Mouse (Mus musculus): ENCODE data around the gene Gm10803.
"Not testable (repeated sequence)": the region's sequence is repeated elsewhere in the genome, so short reads cannot be mapped to it uniquely, and the experiment has no call there.

Gene Gm10803

GRCm38 (mm10) chr2:93560268-93560667 lies at the start of gene Gm10803:
Gene Gm10803, plus strand, starts transcription at chr2:93560568.
- DNase-seq (ENCODE audit: low spot score): not testable (repeated sequence)

- no peak for DNase-seq (ENCODE audit: low spot score)
These were observed 49.5 kb upstream of the Gm10803 start for GRCm38 (mm10) chr2:93510839-93511238.

GRCm38 (mm10) chr2:93512130-93512529 lies 48.2 kb upstream of the Gm10803 start:
- DNase-seq (ENCODE audit: low spot score): no peak

- DNase-seq (ENCODE audit: low spot score): no peak
These were observed 45.1 kb upstream of the Gm10803 start for GRCm38 (mm10) chr2:93515246-93515645.

DNA sequence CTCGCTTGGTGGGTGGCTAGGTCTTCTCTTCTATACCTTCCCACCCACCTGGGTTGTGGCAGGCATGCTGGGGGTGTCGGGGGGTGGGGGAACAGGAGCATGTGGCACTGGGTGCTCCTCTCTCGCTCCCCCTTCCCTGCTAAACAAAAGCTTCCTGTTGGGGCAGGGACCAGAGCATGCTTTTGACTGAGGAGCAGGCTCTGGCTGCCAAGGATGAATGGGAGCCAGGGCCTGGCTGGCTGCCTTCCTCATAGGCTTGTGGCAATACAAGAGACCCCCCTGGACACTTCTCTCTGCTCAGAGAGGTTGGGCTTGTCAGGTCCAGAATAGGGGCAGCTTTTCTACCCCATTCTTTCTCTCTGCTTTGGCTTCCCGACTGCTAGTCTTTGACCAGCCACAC lies 39.3 kb upstream of the Gm10803 start:
- DNase-seq (ENCODE audit: low spot score): no peak

GRCm38 (mm10) chr2:93521571-93521970 lies 38.8 kb upstream of the Gm10803 start:
- DNase-seq (ENCODE audit: low spot score): no peak

GRCm38 (mm10) chr2:93522005-93522404 lies 38.4 kb upstream of the Gm10803 start:
- no peak for DNase-seq (ENCODE audit: low spot score)

GRCm38 (mm10) chr2:93525033-93525762 lies 35.2 kb upstream of the Gm10803 start:
- no peak for DNase-seq (ENCODE audit: low spot score)

GRCm38 (mm10) chr2:93529602-93530001 lies 30.8 kb upstream of the Gm10803 start:
- DNase-seq (ENCODE audit: low spot score): no peak

DNA sequence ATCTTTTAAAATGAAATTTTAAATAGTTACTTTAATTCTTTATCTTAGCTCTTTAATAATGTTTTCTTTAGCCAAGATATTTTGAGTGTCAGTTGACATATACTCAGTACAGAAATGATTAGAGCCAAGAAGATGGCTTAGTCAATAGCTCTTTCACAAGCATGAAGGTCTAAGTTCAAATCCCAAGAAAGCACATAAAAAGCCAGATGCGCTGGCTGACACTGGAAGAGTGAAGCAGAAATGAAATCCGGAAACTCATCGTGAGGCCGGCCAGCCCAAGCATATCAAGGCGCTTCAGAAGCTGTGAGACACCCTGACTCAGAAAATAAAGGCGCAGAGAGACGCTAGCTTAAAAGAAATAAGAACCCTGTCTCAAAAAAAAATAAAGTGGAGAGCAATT lies 26.5 kb upstream of the Gm10803 start:
- no peak for DNase-seq (ENCODE audit: low spot score)

- no peak for DNase-seq (ENCODE audit: low spot score)
These were observed 22.9 kb upstream of the Gm10803 start for GRCm38 (mm10) chr2:93537385-93537967.

DNA sequence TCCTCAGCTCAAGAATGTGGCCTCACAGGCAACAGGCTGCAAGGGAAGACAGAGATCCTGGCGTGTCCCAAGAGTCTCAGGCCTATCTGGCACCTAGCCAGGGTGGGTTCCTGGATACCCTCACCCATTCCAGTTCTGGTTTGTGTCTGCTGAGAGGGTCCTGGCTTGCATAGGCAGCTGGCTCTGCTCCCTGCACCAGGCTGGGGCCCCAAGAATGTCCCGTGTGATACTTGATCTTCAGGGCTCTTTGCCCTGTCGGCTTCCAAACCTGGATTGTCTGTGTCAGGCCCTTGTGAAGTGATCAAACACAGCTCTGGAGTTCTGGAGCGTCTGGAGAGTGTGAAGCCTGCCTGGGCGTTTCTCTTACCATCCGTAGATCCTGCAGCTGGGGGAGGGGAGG lies 22.2 kb upstream of the Gm10803 start:
- peak; percentile 45 for DNase-seq (ENCODE audit: low spot score)

DNA sequence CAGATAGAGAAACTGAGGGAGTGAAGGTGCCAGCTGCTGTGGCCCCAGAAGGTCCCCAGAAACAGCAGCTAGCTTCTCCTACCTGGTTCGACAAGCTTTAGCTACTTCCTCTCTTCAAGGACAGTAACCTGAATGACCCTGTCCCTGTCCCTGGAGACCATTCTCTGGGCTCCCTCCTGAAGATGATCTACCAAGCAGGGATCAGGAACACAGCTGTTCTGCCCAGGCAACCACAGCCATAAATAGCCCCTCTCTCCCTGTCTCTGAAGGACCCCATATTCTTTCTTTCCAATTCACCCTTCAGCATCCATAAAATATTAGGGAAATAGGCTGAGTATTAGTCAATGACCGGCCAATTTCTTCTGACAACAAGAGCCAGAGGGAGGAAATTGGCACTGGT lies 18.6 kb upstream of the Gm10803 start:
- no peak for DNase-seq (ENCODE audit: low spot score)

- DNase-seq (ENCODE audit: low spot score): no peak
These were observed 7.5 kb upstream of the Gm10803 start for GRCm38 (mm10) chr2:93552676-93553521.

- DNase-seq (ENCODE audit: low spot score): no peak
These were observed 6.5 kb upstream of the Gm10803 start for GRCm38 (mm10) chr2:93553905-93554304.

- no peak for DNase-seq (ENCODE audit: low spot score)
These were observed 5.3 kb downstream of the Gm10803 start for GRCm38 (mm10) chr2:93565647-93566046.

- no peak for DNase-seq (ENCODE audit: low spot score)
These were observed 7.3 kb downstream of the Gm10803 start for GRCm38 (mm10) chr2:93567675-93568074.

DNA sequence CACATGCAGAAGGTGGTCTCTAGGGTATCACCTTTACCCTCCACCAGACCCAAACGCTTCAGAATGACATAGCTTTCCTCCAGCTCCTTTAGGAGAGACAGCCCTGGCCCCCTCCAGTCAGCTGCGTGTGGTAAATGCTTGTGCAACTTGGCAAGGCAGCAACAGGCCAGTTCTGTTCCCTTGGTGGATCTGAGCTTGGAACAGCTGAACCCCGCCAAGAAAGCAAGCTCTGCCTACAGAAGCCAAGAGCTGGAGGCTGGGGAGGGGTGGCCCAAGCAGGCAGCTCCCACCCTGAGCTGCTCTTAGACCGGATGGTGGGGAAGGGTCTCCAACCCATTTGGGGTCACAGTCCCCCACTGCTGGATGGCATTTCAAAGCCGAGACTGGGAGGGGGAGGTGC lies 12.2 kb downstream of the Gm10803 start:
- no peak for DNase-seq (ENCODE audit: low spot score)

DNA sequence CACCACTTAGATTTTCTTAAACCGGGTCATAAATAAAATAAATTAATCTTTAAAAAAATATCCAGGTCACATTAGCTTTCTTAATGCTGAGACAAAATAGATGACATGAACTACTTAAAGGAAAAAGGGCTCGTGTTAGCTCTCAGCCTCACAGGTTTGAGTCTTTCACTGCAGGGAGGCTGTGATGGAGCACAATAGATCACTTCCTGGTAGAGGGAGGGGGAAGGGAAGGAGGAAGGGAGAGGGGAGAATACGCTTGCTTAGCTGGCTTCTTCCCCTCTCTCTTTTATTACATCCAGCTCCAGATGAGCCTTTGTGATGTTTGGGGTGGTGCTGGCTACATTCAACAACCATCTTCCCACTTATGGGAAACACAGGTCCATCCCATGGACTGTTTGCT lies 20.9 kb downstream of the Gm10803 start:
- DNase-seq (ENCODE audit: low spot score): no peak

DNA sequence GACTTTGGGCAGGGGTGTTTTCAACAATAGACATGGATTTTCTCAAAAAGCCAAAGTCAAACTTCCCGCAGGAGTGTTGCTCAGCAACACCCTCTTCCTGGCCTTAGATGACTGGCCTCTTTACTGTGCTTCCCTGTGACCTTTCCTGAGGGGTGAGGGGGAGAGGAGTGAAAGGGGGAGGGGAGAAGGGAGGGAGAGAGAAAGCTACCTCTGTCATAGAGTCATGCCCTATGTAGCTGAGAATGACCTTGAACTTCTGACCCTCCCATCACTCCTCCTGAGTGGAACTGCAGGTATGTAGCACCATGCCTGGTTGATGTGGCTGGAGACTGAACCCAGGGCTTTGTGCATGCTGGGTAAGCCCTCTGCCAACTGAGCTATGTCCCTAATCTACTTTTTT lies 25.5 kb downstream of the Gm10803 start:
- DNase-seq (ENCODE audit: low spot score): no peak

- no peak for DNase-seq (ENCODE audit: low spot score)
These were observed 27.1 kb downstream of the Gm10803 start for GRCm38 (mm10) chr2:93587446-93587845.

GRCm38 (mm10) chr2:93589875-93590274 lies 29.5 kb downstream of the Gm10803 start:
- DNase-seq (ENCODE audit: low spot score): no peak

GRCm38 (mm10) chr2:93591706-93592105 lies 31.3 kb downstream of the Gm10803 start:
- no peak for DNase-seq (ENCODE audit: low spot score)

All from yolk sac, embryonic 10.5 days (tissue).